In the genomic region with DNA sequence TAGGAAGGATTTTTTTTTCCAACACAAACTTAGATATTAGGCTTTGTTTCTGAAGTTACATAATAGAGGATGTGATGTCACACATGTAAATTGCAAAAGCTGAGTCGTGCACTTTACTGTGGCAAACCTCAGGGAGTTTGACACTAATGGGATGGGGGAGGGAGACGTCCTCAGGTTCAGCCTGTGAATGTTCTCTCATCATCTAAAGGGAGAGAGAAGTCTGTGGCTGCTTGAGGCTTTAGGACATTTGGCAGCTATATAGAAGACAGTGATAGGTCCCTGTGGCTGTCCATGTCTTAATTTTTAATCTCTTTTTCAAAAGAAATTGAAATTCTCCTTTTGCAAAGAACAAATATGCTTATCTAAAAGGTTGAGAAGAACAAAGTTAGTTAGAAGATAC, we compare ENCODE assay signal across 22 mouse cellular contexts. TPM values are rescaled to one million over a fixed set of nuclear protein-coding genes. Genes with fewer than 3 reads are reported as not detected.
DNase-seq lines count a peak whose midpoint lies in the region; ATAC-seq lines count a peak whose summit lies in the region.
"Had no signal": no experiment of that assay in that cellular context is flagged by ENCODE, and none has a peak within 500 bp of the region (broad histone marks: within the 10 kb centered on the region; RNA-seq: fewer than 3 reads in every experiment).

No protein-coding gene starts in this region.

- peak; percentile 14 for DNase-seq in heart, adult 8-10 months (ENCODE audit: low spot score)
- no peak for DNase-seq in heart, postnatal 36 days
- peak; percentile 15 for DNase-seq in lung, postnatal 36 days
- DNase-seq in lung, postnatal 25 days (ENCODE audit: low spot score) = no peak
- peak; percentile 4 for DNase-seq in Muller cell, postnatal 12 days (ENCODE audit: inconsistent ontology term)
- no peak for DNase-seq in ovary, adult 18-20 months (ENCODE audit: low spot score)
- DNase-seq: adrenal gland, postnatal 25 days; cerebellum, adult 2 months; cerebellum, postnatal 14 days; gastrocnemius, postnatal 14 days; heart, adult 18-20 months; kidney, adult 8-10 months; liver, postnatal 0 days; lung, postnatal 4 days; midbrain, embryonic 14.5 days; thymus, postnatal 4 days had no signal

- intact Hi-C loops in heart, postnatal 36 days (cut with DNase I) = loop anchor here (5.0 kb wide), 1 partner anchor 830 kb away; no protein-coding TSS in a partner anchor

- ATAC-seq in granulocyte monocyte progenitor cell, adult 5-6 weeks (replicated peaks; ENCODE audit: poor library complexity, severe bottlenecking) = peak; percentile 45
- ATAC-seq in monocyte, adult 5-6 weeks (replicated peaks; ENCODE audit: insufficient number of reproducible peaks, low FRiP score, low TSS enrichment, poor library complexity, severe bottlenecking) = no peak
- ATAC-seq: forebrain, embryonic 14.5 days; hindbrain, postnatal 0 days; intestine, embryonic 15.5 days; liver, embryonic 12.5 days; liver, postnatal 0 days had no signal

RNA-seq across cellular contexts. Expression of a gene that starts 2.2 kb away (rescaled TPM):
- 10 to 100 TPM; 20.8 to 37.4 (median 29.7) TPM for total RNA-seq in heart, adult 8-10 months (2022)
- total RNA-seq in heart, postnatal 36 days (2021) = 10 to 100 TPM; 16.1 to 35.4 TPM
- 0.11 TPM in 1 of 2 replicates, not detected in the other for total RNA-seq in granulocyte monocyte progenitor cell, adult 5-6 weeks (2014; fragmentation: Nextera tagmentation)
- total RNA-seq in granulocyte monocyte progenitor cell, adult 5-6 weeks (2017) = 0.04 and 0.05 TPM in 2 replicates
- total RNA-seq in monocyte, adult 5-6 weeks (2017) = 1.9 to 2.3 TPM (median 2.3 TPM) in 3 replicates

Comparison
In these comparisons a context has a peak if more than half of its experiments do, and no peak if none do; other contexts are left out.
1. DNase-seq: peak in heart, adult 8-10 months (single experiment), lung, postnatal 36 days (single experiment) and Muller cell, postnatal 12 days (single experiment); none in heart, postnatal 36 days (0 of 2), lung, postnatal 25 days (single experiment) and ovary, adult 18-20 months (single experiment).